Mouse (Mus musculus): Measurements from ENCODE around the gene Tefm.

DNA sequence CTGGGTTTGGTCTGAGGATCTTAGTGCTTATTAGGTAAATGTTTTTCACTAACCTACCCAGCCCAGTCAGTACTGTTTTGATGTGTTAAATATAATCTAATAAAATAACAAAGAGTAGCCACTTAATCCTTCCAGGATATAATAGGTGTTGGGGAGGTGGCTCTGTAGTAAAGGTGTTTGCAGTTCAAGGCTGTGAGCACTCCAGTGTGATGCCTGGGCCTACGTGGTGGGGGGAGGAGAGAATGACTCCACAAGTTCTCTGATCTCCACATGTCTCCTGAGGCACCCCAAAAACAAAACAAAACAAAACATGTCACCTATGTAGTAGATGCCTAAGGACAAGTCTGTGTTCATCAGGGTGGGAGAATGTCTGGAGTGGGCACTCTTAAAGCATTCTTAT is 9.9 kb downstream of the Tefm start:
- no peak for TF ChIP-seq ZC3H11A (IDR thresholded peaks at IDR 0.05; ENCODE audit: borderline replicate concordance, low read depth, low read length)
- TF ChIP-seq CHD2 (IDR thresholded peaks at IDR 0.05; ENCODE audit: low read depth, low read length): peak; percentile 59; the same call in 1 of the 2 replicates
- TF ChIP-seq ZNF384 (IDR thresholded peaks at IDR 0.05; ENCODE audit: low read depth, low read length): no peak
- no peak for TF ChIP-seq HCFC1 (IDR thresholded peaks at IDR 0.05; ENCODE audit: borderline replicate concordance, insufficient read depth, low read length)
